Mouse (Mus musculus) MEL (cell line): Measurements from ENCODE around the gene Colgalt2. TPM values are rescaled to one million over a fixed set of nuclear protein-coding genes. Genes with fewer than 3 reads are reported as not detected.

Experiments used
- DNase-seq: peaks from one replicate; pipeline ENCODE4 v3.0.0; 2011; ENCODE audit warnings: low read depth, low spot score
- H3K27ac ChIP-seq: 2 replicates; pipeline ENCODE4 v1.5.1; 2012; ENCODE audit warnings: low read depth, mild to moderate bottlenecking, control low read depth, low read length, moderate library complexity; ENCODE audit not compliant: control insufficient read depth
- H3K27me3 ChIP-seq, 2 experiments: fragments of 150-350 bp in 1 of 2; sonication (generic) in 1 of 2; 2 replicates each; pipeline ENCODE4 v1.6.1; 2012; ENCODE audit warnings: low read length in 2 of 2, mild to moderate bottlenecking in 2 of 2, improper control_type of control experiment in 1 of 2, moderate library complexity in 1 of 2; ENCODE audit not compliant: insufficient read depth in 2 of 2, control insufficient read depth in 1 of 2
- H3K36me3 ChIP-seq, 2 experiments: 2 replicates each; pipeline ENCODE4 v1.6.1; 2012 to 2014; ENCODE audit warnings: low read length in 2 of 2, improper control_type of control experiment in 1 of 2, inconsistent platforms in 1 of 2, mild to moderate bottlenecking in 1 of 2; ENCODE audit not compliant: insufficient read depth in 2 of 2, control insufficient read depth in 1 of 2
- H3K4me1 ChIP-seq, 2 experiments: fragments of 150-350 bp in 1 of 2; sonication (generic) in 1 of 2; 2 replicates each; pipeline ENCODE4 v1.6.1; 2012; ENCODE audit warnings: low read length in 2 of 2, improper control_type of control experiment in 1 of 2, mild to moderate bottlenecking in 1 of 2; ENCODE audit not compliant: insufficient read depth in 2 of 2, control insufficient read depth in 1 of 2
- H3K4me3 ChIP-seq, 2 experiments: fragments of 150-350 bp in 1 of 2; sonication (generic) in 1 of 2; 2 replicates each; pipeline ENCODE4 v1.5.1; 2012; ENCODE audit warnings: low read depth in 2 of 2, low read length in 2 of 2, mild to moderate bottlenecking in 2 of 2, moderate library complexity in 2 of 2, control low read depth in 1 of 2, improper control_type of control experiment in 1 of 2; ENCODE audit not compliant: control insufficient read depth in 1 of 2, insufficient read depth in 1 of 2
- H3K79me2 ChIP-seq: 2 replicates; pipeline ENCODE4 v1.6.1; 2012; ENCODE audit warnings: mild to moderate bottlenecking, low read length, moderate library complexity; ENCODE audit not compliant: control insufficient read depth, poor library complexity, insufficient read depth
- H3K9ac ChIP-seq: 2 replicates; pipeline ENCODE4 v1.6.1; 2012; ENCODE audit warnings: low read depth, mild to moderate bottlenecking, control low read depth, low read length, moderate library complexity; ENCODE audit not compliant: control insufficient read depth, poor library complexity, severe bottlenecking
- H3K9me3 ChIP-seq: fragments of 150-350 bp; sonication (generic); replicated peaks from 2 replicates; pipeline ENCODE4 v1.6.1; 2012; ENCODE audit warnings: mild to moderate bottlenecking, low read length, improper control_type of control experiment, moderate library complexity; ENCODE audit not compliant: insufficient read depth
- CHD2 ChIP-seq: IDR thresholded peaks from 2 replicates; pipeline ENCODE4 v1.6.1; 2011; ENCODE audit warnings: low read length, improper control_type of control experiment
- CTCF ChIP-seq, 3 experiments: IDR thresholded peaks in 2 of 3; conservative IDR thresholded peaks in 1 of 3; 2 replicates each; pipeline ENCODE4 v1.5.1; 2011 to 2012; ENCODE audit warnings: low read length in 3 of 3, low read depth in 2 of 3, mild to moderate bottlenecking in 2 of 3, improper control_type of control experiment in 1 of 3, inconsistent platforms in 1 of 3, mixed read lengths in 1 of 3, moderate library complexity in 1 of 3; ENCODE audit not compliant: control insufficient read depth in 1 of 3, insufficient read depth in 1 of 3, poor library complexity in 1 of 3, severe bottlenecking in 1 of 3
- E2F4 ChIP-seq: IDR thresholded peaks from 2 replicates; pipeline ENCODE4 v1.6.1; 2011; ENCODE audit warnings: low read depth, low read length, improper control_type of control experiment, borderline replicate concordance
- EP300 ChIP-seq, 2 experiments: IDR thresholded peaks; 2 replicates each; pipeline ENCODE4 v1.6.1; 2011; ENCODE audit warnings: improper control_type of control experiment in 2 of 2, low read length in 2 of 2, low read depth in 1 of 2, mild to moderate bottlenecking in 1 of 2
- ETS1 ChIP-seq: IDR thresholded peaks from 2 replicates; pipeline ENCODE4 v1.6.1; 2012; ENCODE audit warnings: low read depth, mild to moderate bottlenecking, inconsistent platforms, low read length, improper control_type of control experiment, moderate library complexity
- GATA1 ChIP-seq: IDR thresholded peaks from 2 replicates; pipeline ENCODE4 v1.6.1; 2011; ENCODE audit warnings: low read depth, low read length, improper control_type of control experiment
- JUND ChIP-seq: IDR thresholded peaks from 2 replicates; pipeline ENCODE4 v1.6.1; 2011; ENCODE audit warnings: low read depth, mild to moderate bottlenecking, improper control_type of control experiment, low read length
- MAFK ChIP-seq: IDR thresholded peaks from 2 replicates; pipeline ENCODE4 v1.6.1; 2011; ENCODE audit warnings: low read depth, mild to moderate bottlenecking, low read length, improper control_type of control experiment, borderline replicate concordance
- MYB ChIP-seq: IDR thresholded peaks from 2 replicates; pipeline ENCODE4 v1.6.1; 2011; ENCODE audit warnings: mild to moderate bottlenecking, low read depth, low read length, improper control_type of control experiment
- MYC ChIP-seq: IDR thresholded peaks from 2 replicates; pipeline ENCODE4 v1.6.1; 2011; ENCODE audit warnings: low read depth, mild to moderate bottlenecking, low read length, improper control_type of control experiment, moderate library complexity
- NELFE ChIP-seq: IDR thresholded peaks from 2 replicates; pipeline ENCODE4 v1.6.1; 2011; ENCODE audit warnings: low read depth, low read length, improper control_type of control experiment
- POLR2AphosphoS2 ChIP-seq: IDR thresholded peaks from 2 replicates; pipeline ENCODE4 v1.6.1; 2011; ENCODE audit warnings: low read length, improper control_type of control experiment
- POLR2AphosphoS5 ChIP-seq: IDR thresholded peaks from 2 replicates; pipeline ENCODE4 v1.6.1; 2012; ENCODE audit warnings: low read depth, borderline replicate concordance, mild to moderate bottlenecking, inconsistent platforms, low read length, moderate library complexity, mixed read lengths
- RCOR1 ChIP-seq: IDR thresholded peaks from 2 replicates; pipeline ENCODE4 v1.6.1; 2012; ENCODE audit warnings: low read depth, mild to moderate bottlenecking, inconsistent platforms, low read length, improper control_type of control experiment
- SMC3 ChIP-seq: IDR thresholded peaks from 2 replicates; pipeline ENCODE4 v1.6.1; 2011; ENCODE audit warnings: low read depth, low read length, improper control_type of control experiment
- TAL1 ChIP-seq: IDR thresholded peaks from 2 replicates; pipeline ENCODE4 v1.6.1; 2012; ENCODE audit warnings: mild to moderate bottlenecking, inconsistent platforms, low read length, moderate library complexity, mixed read lengths
- UBTF ChIP-seq: IDR thresholded peaks from 2 replicates; pipeline ENCODE4 v1.6.1; 2012; ENCODE audit warnings: low read depth, mild to moderate bottlenecking, inconsistent platforms, low read length, improper control_type of control experiment, moderate library complexity, borderline replicate concordance; ENCODE audit not compliant: insufficient read depth
- ZMIZ1 ChIP-seq: IDR thresholded peaks from 2 replicates; pipeline ENCODE4 v1.6.1; 2012; ENCODE audit warnings: low read depth, mild to moderate bottlenecking, inconsistent platforms, low read length, improper control_type of control experiment, moderate library complexity
- ZNF384 ChIP-seq: IDR thresholded peaks from 2 replicates; pipeline ENCODE4 v1.6.1; 2012; ENCODE audit warnings: low read depth, mild to moderate bottlenecking, inconsistent platforms, low read length, improper control_type of control experiment
- polyA plus RNA-seq, 2 experiments: library from polyadenylated mRNA; stranded (reverse) in 1 of 2; unstranded in 1 of 2; fragments of >175 nt in 1 of 2; fragments of >200 nt in 1 of 2; gene quantifications; 2 replicates each; pipeline versions ENCODE4 v1.2.1 to v1.2.4; 2012; ENCODE audit warnings: low replicate concordance in 2 of 2, low read depth in 1 of 2; ENCODE audit not compliant: insufficient read length in 2 of 2, insufficient read depth in 1 of 2, missing spikeins in 1 of 2
- total RNA-seq: library from RNA; depleted of rRNA; stranded (reverse); fragments of 300-350 nt; gene quantifications from 2 replicates; pipeline ENCODE4 v1.2.3, GENCODE M21; 2012

Colgalt2 gene
- total and polyA plus RNA-seq, 3 experiments = not detected

- TF ChIP-seq TAL1 (no peak), CHD2 (no peak), JUND (no peak), RCOR1 (no peak), MAFK (no peak), ZNF384 (no peak), CTCF (IDR thresholded peaks at IDR 0.05 in 2 of 3, conservative IDR thresholded peaks at IDR 0.05 in 1 of 3; ENCODE audit: control insufficient read depth in 1 of 3, insufficient read depth in 1 of 3, low read depth in 2 of 3, low read length in 3 of 3, poor library complexity in 1 of 3, severe bottlenecking in 1 of 3) (no peak)
- TF ChIP-seq, all 39 proteins: peak for 0
- H3K36me3 ChIP-seq = no peaks in the 10 kb centered on the region
- no peaks in the 10 kb centered on the region for H3K4me1 ChIP-seq
- no peaks in the 10 kb centered on the region for H3K79me2 ChIP-seq
- no peak overlapping the region for H3K9ac ChIP-seq
- peaks cover under 1 to 5% of the 10 kb centered on the region in 2 experiments; a peak in 3 of 4 replicates for H3K27me3 ChIP-seq
- H3K27ac ChIP-seq = no peak overlapping the region
- no peak for DNase-seq
- H3K9me3 ChIP-seq = no peaks in the 10 kb centered on the region
- no peak overlapping the region for H3K4me3 ChIP-seq
Measured at GRCm38 (mm10) chr1:152455275-152456243, 55.9 kb downstream of the Colgalt2 start.

DNA sequence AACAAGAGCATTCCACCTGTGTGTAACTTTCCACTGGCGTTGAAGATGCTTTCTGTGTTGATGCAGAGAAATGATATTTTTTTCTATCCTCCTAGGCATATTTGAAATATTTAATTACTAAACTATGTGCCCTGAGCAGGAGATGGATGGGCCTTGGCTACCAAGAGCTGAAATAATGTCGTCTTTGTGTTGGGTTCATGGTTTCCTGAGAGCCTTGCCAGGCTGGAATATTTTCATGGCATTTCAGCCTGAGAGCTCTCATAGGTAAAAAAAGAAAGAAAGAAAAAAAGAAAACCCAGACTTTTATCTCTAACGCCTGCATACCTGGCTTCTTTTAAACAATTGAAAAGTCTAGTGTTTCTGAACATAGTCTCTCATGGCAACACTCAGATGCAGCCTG lies 56.6 kb downstream of the Colgalt2 start:
- Histone ChIP-seq H3K79me2 (no peaks in the 10 kb centered on the region), H3K9me3 (no peaks in the 10 kb centered on the region)
- TF ChIP-seq MYB = no peak
- TF ChIP-seq UBTF = no peak
- TF ChIP-seq CHD2 = no peak
- TF ChIP-seq MYC = no peak
- no peak for TF ChIP-seq ZMIZ1
- TF ChIP-seq ETS1 = no peak
- TF ChIP-seq GATA1 = no peak
- TF ChIP-seq POLR2AphosphoS5 = no peak
- TF ChIP-seq SMC3 = no peak
- TF ChIP-seq POLR2AphosphoS2 = no peak
- TF ChIP-seq RCOR1 = no peak
- no peak for TF ChIP-seq EP300 (IDR thresholded peaks at IDR 0.05; ENCODE audit: low read depth in 1 of 2, low read length in 2 of 2)
- no peak for TF ChIP-seq NELFE
- no peak for TF ChIP-seq E2F4

More for the DNA sequence above, 56.6 kb downstream of the Colgalt2 start:
- no peak for DNase-seq
- Histone ChIP-seq H3K4me1 (no peaks in the 10 kb centered on the region), H3K4me3 (no peak overlapping the region), H3K9ac (no peak overlapping the region), H3K36me3 (no peaks in the 10 kb centered on the region), H3K27me3 (peaks cover 3 to 7% of the 10 kb centered on the region in 2 experiments), H3K27ac (no peak overlapping the region)
